Mouse (Mus musculus) spleen, postnatal 14 days (tissue): ENCODE data around the gene Psma6.
A peak's percentile ranks its signal among the peaks of the same experiment; 100 is the strongest.

Experiments
- DNase-seq, 2 experiments: peaks; one replicate each; pipeline ENCODE4 v3.0.0; 2021 to 2022; ENCODE audit warnings: low spot score in 2 of 2

Psma6 gene

GRCm38 (mm10) chr12:55438611-55439137 is 54.7 kb downstream of the Psma6 start:
- no peak for DNase-seq

- DNase-seq = no peak
These were observed 56.4 kb downstream of the Psma6 start for GRCm38 (mm10) chr12:55440416-55440815.

GRCm38 (mm10) chr12:55442245-55442644 is 58.2 kb downstream of the Psma6 start:
- no peak for DNase-seq

GRCm38 (mm10) chr12:55442861-55443850 is 59.1 kb downstream of the Psma6 start:
- no peak for DNase-seq

GRCm38 (mm10) chr12:55444031-55444451 is 60.0 kb downstream of the Psma6 start:
- no peak for DNase-seq

- no peak for DNase-seq
These were observed 61.6 kb downstream of the Psma6 start for GRCm38 (mm10) chr12:55445583-55445982.

- no peak for DNase-seq
These were observed 62.3 kb downstream of the Psma6 start for GRCm38 (mm10) chr12:55446366-55446745.

- DNase-seq = peak; percentile 32 to 57
These were observed 62.8 kb downstream of the Psma6 start for GRCm38 (mm10) chr12:55446746-55447395.

- DNase-seq = no peak
These were observed 63.4 kb downstream of the Psma6 start for GRCm38 (mm10) chr12:55447396-55447760.

- no peak for DNase-seq
These were observed 64.4 kb downstream of the Psma6 start for GRCm38 (mm10) chr12:55448457-55448856.

- no peak for DNase-seq
These were observed 65.0 kb downstream of the Psma6 start for GRCm38 (mm10) chr12:55449048-55449447.

GRCm38 (mm10) chr12:55450421-55450820 is 66.4 kb downstream of the Psma6 start:
- DNase-seq = no peak

GRCm38 (mm10) chr12:55452839-55453238 is 68.8 kb downstream of the Psma6 start:
- no peak for DNase-seq

- no peak for DNase-seq
These were observed 69.9 kb downstream of the Psma6 start for GRCm38 (mm10) chr12:55453924-55454323.

- no peak for DNase-seq
These were observed 71.2 kb downstream of the Psma6 start for GRCm38 (mm10) chr12:55455206-55455605.

- DNase-seq = no peak
These were observed 72.1 kb downstream of the Psma6 start for GRCm38 (mm10) chr12:55456136-55456535.

- DNase-seq = no peak
These were observed 72.9 kb downstream of the Psma6 start for GRCm38 (mm10) chr12:55456893-55457292.

GRCm38 (mm10) chr12:55459739-55460138 is 75.7 kb downstream of the Psma6 start:
- no peak for DNase-seq

- DNase-seq = no peak
These were observed 76.9 kb downstream of the Psma6 start for GRCm38 (mm10) chr12:55460900-55461299.

GRCm38 (mm10) chr12:55461767-55462166 is 77.7 kb downstream of the Psma6 start:
- no peak for DNase-seq

GRCm38 (mm10) chr12:55462456-55462855 is 78.4 kb downstream of the Psma6 start:
- DNase-seq = no peak

- no peak for DNase-seq
These were observed 79.1 kb downstream of the Psma6 start for GRCm38 (mm10) chr12:55463087-55463486.
